Mouse (Mus musculus): Measurements from ENCODE around the gene Klk1b11. TPM values are rescaled to one million over a fixed set of nuclear protein-coding genes. Genes with fewer than 3 reads are reported as not detected.
A peak's percentile ranks its signal among the peaks of the same experiment; 100 is the strongest.
"Not testable (repeated sequence)": the region's sequence is repeated elsewhere in the genome, so short reads cannot be mapped to it uniquely, and the experiment has no call there.

The Klk1b11 gene
- total RNA-seq (2021): not detected

GRCm38 (mm10) chr7:43995577-43995976 is at the start of gene Klk1b11:
TSS of gene Klk1b11 (plus strand) at chr7:43995877.
- DNase-seq (ENCODE audit: low spot score in 2 of 2); intact Hi-C loops (cut with DNase I): not testable (repeated sequence)

GRCm38 (mm10) chr7:43950364-43950763 is 45.3 kb upstream of the Klk1b11 start, which contains the start of gene Klk1b8:
TSS of gene Klk1b8 (plus strand) at chr7:43950664.
- intact Hi-C loops (cut with DNase I): no loop called here
- no peak for DNase-seq (ENCODE audit: low spot score in 2 of 2)

- DNase-seq (ENCODE audit: low spot score in 2 of 2): peak; percentile 10 to 50
- intact Hi-C loops (cut with DNase I): no loop called here
Observed at GRCm38 (mm10) chr7:43952703-43953102, 43.0 kb upstream of the Klk1b11 start.

GRCm38 (mm10) chr7:43966451-43966850 is 29.2 kb upstream of the Klk1b11 start, which contains the start of gene Klk1b1:
TSS of gene Klk1b1 (plus strand) at chr7:43966751.
- intact Hi-C loops (cut with DNase I): no loop called here
- DNase-seq (ENCODE audit: low spot score in 2 of 2): no peak

- DNase-seq (ENCODE audit: low spot score in 2 of 2): no peak
- intact Hi-C loops (cut with DNase I): no loop called here
Observed at GRCm38 (mm10) chr7:43967058-43967457, 28.6 kb upstream of the Klk1b11 start.

GRCm38 (mm10) chr7:43967612-43968011 is 28.1 kb upstream of the Klk1b11 start:
- DNase-seq (ENCODE audit: low spot score in 2 of 2): no peak
- intact Hi-C loops (cut with DNase I): no loop called here

GRCm38 (mm10) chr7:43975761-43976160 is 19.9 kb upstream of the Klk1b11 start, which contains the start of gene Klk1b9:
TSS of gene Klk1b9 (plus strand) at chr7:43976061.
- DNase-seq (ENCODE audit: low spot score in 2 of 2); intact Hi-C loops (cut with DNase I): not testable (repeated sequence)

- DNase-seq (ENCODE audit: low spot score in 2 of 2): no peak
- intact Hi-C loops (cut with DNase I): no loop called here
Observed at GRCm38 (mm10) chr7:43985657-43986056, 10.0 kb upstream of the Klk1b11 start.

GRCm38 (mm10) chr7:43994821-43995220 is 856 bp upstream of the Klk1b11 start:
- DNase-seq (ENCODE audit: low spot score in 2 of 2); intact Hi-C loops (cut with DNase I): not testable (repeated sequence)

GRCm38 (mm10) chr7:44004847-44005246 is 9.2 kb downstream of the Klk1b11 start:
- no peak for DNase-seq (ENCODE audit: low spot score in 2 of 2)
- intact Hi-C loops (cut with DNase I): no loop called here

- DNase-seq (ENCODE audit: low spot score in 2 of 2); intact Hi-C loops (cut with DNase I): not testable (repeated sequence)
Observed at GRCm38 (mm10) chr7:44011868-44012267, 16.2 kb downstream of the Klk1b11 start, which contains the start of gene Klk1b26. TSS of gene Klk1b26 (plus strand) at chr7:44012168.

- intact Hi-C loops (cut with DNase I): not testable (repeated sequence)
- peak; percentile 11 to 60 for DNase-seq (ENCODE audit: low spot score in 2 of 2)
Observed at GRCm38 (mm10) chr7:44014666-44015065, 19.0 kb downstream of the Klk1b11 start.

- peak in 1 of 2 experiments; percentile 33 for DNase-seq (ENCODE audit: low spot score in 2 of 2)
- intact Hi-C loops (cut with DNase I): no loop called here
Observed at GRCm38 (mm10) chr7:44015071-44015470, 19.4 kb downstream of the Klk1b11 start.

Other genes with a start within 250 kb of the Klk1b11 start
- not detected for gene Klk12, start 227.0 kb upstream of the Klk1b11 start, total RNA-seq (2021)
- not detected for gene Klk11, start 221.3 kb upstream of the Klk1b11 start, total RNA-seq (2021)
- gene Klk10, start 214.8 kb upstream of the Klk1b11 start, total RNA-seq (2021): not detected
- gene Klk9, start 204.0 kb upstream of the Klk1b11 start, total RNA-seq (2021): not detected
- gene Klk8, start 198.3 kb upstream of the Klk1b11 start, total RNA-seq (2021): 1 to 10 TPM; 2.2 to 3.3 TPM
- gene Klk7, start 184.6 kb upstream of the Klk1b11 start, total RNA-seq (2021): not detected
- gene Klk6, start 171.4 kb upstream of the Klk1b11 start, total RNA-seq (2021): 1 to 10 TPM; 1.0 to 1.4 TPM
- gene Klk5, start 153.9 kb upstream of the Klk1b11 start, total RNA-seq (2021): not detected
- not detected for gene Klk4, start 114.7 kb upstream of the Klk1b11 start, total RNA-seq (2021)
- gene Klk15, start 62.1 kb upstream of the Klk1b11 start, total RNA-seq (2021): not detected
- gene Klk1b8, start 45.2 kb upstream of the Klk1b11 start, total RNA-seq (2021): not detected
- not detected for gene Klk1b1, start 29.1 kb upstream of the Klk1b11 start, total RNA-seq (2021)
- not detected for gene Klk1b9, start 19.8 kb upstream of the Klk1b11 start, total RNA-seq (2021)
- gene Klk1b26, start 16.3 kb downstream of the Klk1b11 start, total RNA-seq (2021): not detected
- gene Klk1b27, start 56.4 kb downstream of the Klk1b11 start, total RNA-seq (2021): not detected
- not detected for gene Klk1b21, start 106.5 kb downstream of the Klk1b11 start, total RNA-seq (2021)
- not detected for gene Klk1b22, start 116.8 kb downstream of the Klk1b11 start, total RNA-seq (2021)
- not detected for gene Klk1b16, start 140.9 kb downstream of the Klk1b11 start, total RNA-seq (2021)
- gene Klk1b24, start 192.4 kb downstream of the Klk1b11 start, total RNA-seq (2021): not detected
- not detected for gene Klk1b3, start 202.3 kb downstream of the Klk1b11 start, total RNA-seq (2021)
- gene Klk1b4, start 211.6 kb downstream of the Klk1b11 start, total RNA-seq (2021): not detected
- not detected for gene Klk1b5, start 220.1 kb downstream of the Klk1b11 start, total RNA-seq (2021)
- gene Klk1, start 229.5 kb downstream of the Klk1b11 start, total RNA-seq (2021): not detected
- gene Gm36864, start 240.3 kb downstream of the Klk1b11 start, total RNA-seq (2021): not detected

All from left cerebral cortex, postnatal 25 days (tissue).